Mouse (Mus musculus) liver, adult 2 months (tissue): ENCODE data around the gene St8sia2. TPM values are rescaled to one million over a fixed set of nuclear protein-coding genes. Genes with fewer than 3 reads are reported as not detected.

Experiments used
- DNase-seq: peaks from one replicate; pipeline ENCODE4 v3.0.0-alpha.2; 2011; ENCODE audit warnings: low read depth, low spot score; ENCODE audit errors: extremely low read depth
- H3K27ac ChIP-seq: fragments of 200-500 bp; replicated peaks from 2 replicates; pipeline ENCODE4 v1.5.1; 2012; ENCODE audit warnings: low read depth, mild to moderate bottlenecking, control low read depth, inconsistent platforms, low read length; ENCODE audit not compliant: insufficient read depth
- H3K27me3 ChIP-seq: fragments of 200-500 bp; 2 replicates; pipeline ENCODE4 v1.6.1; 2012; ENCODE audit warnings: mild to moderate bottlenecking, moderate library complexity, low read length, inconsistent platforms; ENCODE audit not compliant: control insufficient read depth, insufficient read depth
- H3K36me3 ChIP-seq: fragments of 200-500 bp; 2 replicates; pipeline ENCODE4 v1.6.1; 2012; ENCODE audit warnings: low read length, inconsistent platforms; ENCODE audit not compliant: control insufficient read depth, insufficient read depth
- H3K4me1 ChIP-seq: fragments of 200-500 bp; 2 replicates; pipeline ENCODE4 v1.6.1; 2011; ENCODE audit warnings: low read length; ENCODE audit not compliant: control insufficient read depth, insufficient read depth
- H3K4me3 ChIP-seq: fragments of 200-500 bp; 2 replicates; pipeline ENCODE4 v1.5.1; 2011; ENCODE audit warnings: low read depth, mild to moderate bottlenecking, control low read depth, low read length, moderate library complexity; ENCODE audit not compliant: insufficient read depth
- H3K79me2 ChIP-seq: fragments of 200-500 bp; 2 replicates; pipeline ENCODE4 v1.6.1; 2012; ENCODE audit warnings: inconsistent platforms, mild to moderate bottlenecking, low read length, moderate library complexity; ENCODE audit not compliant: control insufficient read depth, insufficient read depth
- H3K9ac ChIP-seq: fragments of 200-500 bp; 2 replicates; pipeline ENCODE4 v1.6.1; 2012; ENCODE audit warnings: low read depth, mild to moderate bottlenecking, control low read depth, inconsistent platforms, low read length
- CTCF ChIP-seq: fragments of 200-500 bp; IDR thresholded peaks from 2 replicates; pipeline ENCODE4 v1.5.1; 2011; ENCODE audit warnings: low read depth, low read length, control low read depth
- POLR2A ChIP-seq: fragments of 200-500 bp; IDR thresholded peaks from 2 replicates; pipeline ENCODE4 v1.6.1; 2011; ENCODE audit warnings: low read length, control low read depth; ENCODE audit not compliant: insufficient read depth; ENCODE audit errors: extremely low read depth
- WGBS: fragments of 180-500 bp; shearing (Covaris S2); methylation state at CpG from one replicate; pipeline ENCODE4 v1.1.7; 2018; 5-methylcytosine and 5-hydroxymethylcytosine counted together
- polyA plus RNA-seq: library from polyadenylated mRNA; depleted of rRNA; stranded (reverse); fragments of >200 nt; gene quantifications from 2 replicates; pipeline ENCODE4 v1.2.3, GENCODE M21; 2012
- total RNA-seq: library from RNA; depleted of rRNA; stranded (reverse); fragments of >200 nt; gene quantifications from 2 replicates; pipeline ENCODE4 v1.2.3, GENCODE M21; 2014

The St8sia2 gene
- total and polyA plus RNA-seq, 2 experiments: 0.02 TPM; not detected in 1

DNA sequence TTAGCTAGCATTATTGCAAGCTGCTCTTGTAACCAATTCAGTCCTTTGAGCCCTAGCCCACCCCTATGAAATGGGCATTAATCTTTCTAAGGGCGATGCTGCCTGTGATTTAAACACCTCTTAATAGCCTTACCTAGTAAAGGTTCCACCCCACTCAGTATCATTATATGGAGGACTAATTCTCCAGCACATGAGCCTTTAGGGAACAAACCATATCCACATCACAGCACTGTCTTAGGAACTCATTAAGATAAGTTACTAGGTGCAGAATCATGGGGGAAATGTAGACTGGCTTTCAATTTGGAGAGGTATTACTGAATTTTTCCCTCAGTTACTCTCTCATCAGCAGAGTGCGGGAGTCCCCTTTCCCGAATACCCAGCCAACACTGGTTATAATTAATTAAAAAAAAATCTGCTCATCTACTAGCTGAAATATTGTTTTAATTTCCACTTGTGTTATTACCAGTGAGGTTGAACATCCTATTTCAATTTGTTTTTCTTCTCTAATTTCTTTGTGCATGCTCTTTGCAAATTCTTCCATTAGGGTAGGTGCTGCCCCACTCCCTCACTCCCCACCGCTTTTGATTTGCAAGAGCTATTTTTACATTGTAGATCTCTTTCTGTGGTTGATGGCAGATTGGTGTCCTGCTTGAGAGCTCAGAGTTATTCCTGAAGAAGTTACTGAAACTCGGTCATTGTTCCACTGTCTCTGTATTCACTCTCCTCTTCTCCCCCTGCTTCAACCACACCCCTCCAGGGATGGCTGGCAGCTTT is 103.9 kb downstream of the St8sia2 start:
- 89% methylated on average over 5 of the region's 5 CpGs for WGBS
- H3K9ac ChIP-seq: no peak overlapping the region
- no peaks in the 10 kb centered on the region for H3K79me2 ChIP-seq
- no peaks in the 10 kb centered on the region for H3K36me3 ChIP-seq
- TF ChIP-seq POLR2A: no peak
- no peak for TF ChIP-seq CTCF
- H3K4me1 ChIP-seq: no peaks in the 10 kb centered on the region
- no peak overlapping the region for H3K27ac ChIP-seq
- H3K27me3 ChIP-seq: no peaks in the 10 kb centered on the region
- no peak overlapping the region for H3K4me3 ChIP-seq
- no peak for DNase-seq

- DNase-seq: no peak
- WGBS: 72% methylated on average over 6 of the region's 6 CpGs
- H3K27me3 ChIP-seq: no peaks in the 10 kb centered on the region
- H3K79me2 ChIP-seq: no peaks in the 10 kb centered on the region
- H3K27ac ChIP-seq: no peak overlapping the region
- no peak overlapping the region for H3K4me3 ChIP-seq
- TF ChIP-seq POLR2A: no peak
- no peak for TF ChIP-seq CTCF
- no peaks in the 10 kb centered on the region for H3K4me1 ChIP-seq
- no peak overlapping the region for H3K9ac ChIP-seq
- no peaks in the 10 kb centered on the region for H3K36me3 ChIP-seq
Observed at GRCm38 (mm10) chr7:73894506-73894905, 119.0 kb downstream of the St8sia2 start.

GRCm38 (mm10) chr7:73891830-73892229 is 121.7 kb downstream of the St8sia2 start:
- Histone ChIP-seq H3K79me2 (no peaks in the 10 kb centered on the region), H3K4me3 (no peak overlapping the region), H3K27ac (no peak overlapping the region), H3K27me3 (no peaks in the 10 kb centered on the region), H3K36me3 (no peaks in the 10 kb centered on the region), H3K9ac (no peak overlapping the region), H3K4me1 (no peaks in the 10 kb centered on the region)
- WGBS: 77% methylated on average over 5 of the region's 5 CpGs
- TF ChIP-seq POLR2A (no peak), CTCF (no peak)
- no peak for DNase-seq

DNA sequence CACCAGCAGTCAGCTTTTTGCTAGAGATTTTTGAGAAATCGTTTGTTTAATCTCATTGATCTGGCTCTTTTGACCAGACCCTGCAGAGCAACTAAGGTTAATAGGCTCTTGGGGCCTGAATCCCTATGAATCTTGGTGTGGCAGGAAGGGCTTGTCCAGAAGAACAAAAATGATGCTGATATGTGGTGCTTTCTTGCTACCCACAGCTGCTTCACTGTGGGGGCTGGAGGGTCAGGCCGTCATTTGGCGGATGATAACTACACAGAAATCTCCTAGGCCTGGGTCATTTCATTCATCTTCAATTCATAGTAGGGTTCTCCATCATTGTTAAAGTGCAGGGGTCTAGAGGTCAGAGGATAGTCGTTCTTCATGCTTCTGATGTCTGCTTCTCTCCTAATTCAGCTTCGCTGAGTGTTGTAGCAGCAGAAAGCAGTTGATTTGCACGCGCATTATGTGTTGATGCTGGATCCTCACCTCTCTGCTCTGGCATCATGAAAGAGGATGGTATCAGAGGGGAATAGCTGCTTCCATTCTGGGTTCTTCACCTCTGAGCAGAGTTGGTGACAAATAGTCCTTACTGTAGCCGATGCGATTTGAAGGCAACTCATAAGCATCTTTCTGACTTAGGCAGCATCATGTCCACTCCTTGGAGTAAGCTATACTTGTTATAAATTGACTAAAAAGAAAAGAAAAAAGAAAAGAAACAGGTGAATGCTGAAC is 122.4 kb downstream of the St8sia2 start:
- Histone ChIP-seq H3K27ac (no peak overlapping the region), H3K36me3 (no peaks in the 10 kb centered on the region), H3K4me3 (no peak overlapping the region), H3K4me1 (no peaks in the 10 kb centered on the region), H3K27me3 (no peaks in the 10 kb centered on the region), H3K9ac (no peak overlapping the region), H3K79me2 (no peaks in the 10 kb centered on the region)
- WGBS: 82% methylated on average over 9 of the region's 9 CpGs
- no peak for TF ChIP-seq POLR2A
- TF ChIP-seq CTCF: no peak
- DNase-seq: no peak

- DNase-seq: no peak
- TF ChIP-seq CTCF (no peak), POLR2A (no peak)
- Histone ChIP-seq H3K79me2 (no peaks in the 10 kb centered on the region), H3K36me3 (no peaks in the 10 kb centered on the region), H3K9ac (no peak overlapping the region), H3K4me1 (no peaks in the 10 kb centered on the region), H3K27ac (no peak overlapping the region), H3K4me3 (no peak overlapping the region), H3K27me3 (no peaks in the 10 kb centered on the region)
- 82% methylated on average over 5 of the region's 5 CpGs for WGBS
Observed at GRCm38 (mm10) chr7:73890466-73890865, 123.0 kb downstream of the St8sia2 start.
